Mouse (Mus musculus) liver, adult 2 months (tissue): ENCODE data around the gene Lamp1.

Source experiments
- CTCF ChIP-seq: fragments of 200-500 bp; IDR thresholded peaks from 2 replicates; pipeline ENCODE4 v1.5.1; 2011; ENCODE audit warnings: low read depth, low read length, control low read depth
- POLR2A ChIP-seq: fragments of 200-500 bp; IDR thresholded peaks from 2 replicates; pipeline ENCODE4 v1.6.1; 2011; ENCODE audit warnings: low read length, control low read depth; ENCODE audit not compliant: insufficient read depth; ENCODE audit errors: extremely low read depth

- TF ChIP-seq CTCF (no peak), POLR2A (no peak)
These were observed 19.2 kb upstream of the Lamp1 start for GRCm38 (mm10) chr8:13139641-13140182.
